Mouse (Mus musculus) left cerebral cortex, adult 2 months (tissue): ENCODE data around the gene Fam205a1. TPM values are rescaled to one million over a fixed set of nuclear protein-coding genes. Genes with fewer than 3 reads are reported as not detected.
"Not testable (repeated sequence)": the region's sequence is repeated elsewhere in the genome, so short reads cannot be mapped to it uniquely, and the experiment has no call there.

Experiments used
- DNase-seq, 2 experiments: peaks; one replicate each; pipeline ENCODE4 v3.0.0; 2021 to 2022; ENCODE audit warnings: low spot score in 2 of 2, mixed read lengths in 1 of 2; ENCODE audit errors: extremely low spot score in 1 of 2
- H3K27ac ChIP-seq: fragments of 200-600 bp; 2 replicates; pipeline ENCODE4 v1.8.1; 2022
- H3K4me3 ChIP-seq: fragments of 200-600 bp; 2 replicates; pipeline ENCODE4 v1.8.1; 2022
- CTCF ChIP-seq: fragments of 200-600 bp; IDR thresholded peaks from 2 replicates; pipeline ENCODE4 v1.8.1; 2022; ENCODE audit warnings: antibody characterized with exemption, mild to moderate bottlenecking, moderate library complexity
- intact Hi-C: fragments of 180-260 bp; cut with DNase I; formaldehyde crosslinking; loops from one replicate; pipeline ENCODE4 v1.15.1; 2025
- long read RNA-seq, 2 experiments: library from polyadenylated mRNA; stranded (forward); transcript quantifications; one replicate each; pipeline ENCODE4 v2.0.0; 2021; ENCODE audit warnings: borderline mapping rate in 2 of 2
- total RNA-seq, 2 experiments: library from RNA; stranded (reverse); gene quantifications; 2 replicates each; pipeline ENCODE4 v1.2.3; 2021

Gene Fam205a1
- total RNA-seq: under 1 TPM in 1 of 2 experiments, not detected in 1; 0.11 TPM
- long read RNA-seq, experiment 1: 0 reads
- long read RNA-seq, experiment 2: 0 reads

DNA sequence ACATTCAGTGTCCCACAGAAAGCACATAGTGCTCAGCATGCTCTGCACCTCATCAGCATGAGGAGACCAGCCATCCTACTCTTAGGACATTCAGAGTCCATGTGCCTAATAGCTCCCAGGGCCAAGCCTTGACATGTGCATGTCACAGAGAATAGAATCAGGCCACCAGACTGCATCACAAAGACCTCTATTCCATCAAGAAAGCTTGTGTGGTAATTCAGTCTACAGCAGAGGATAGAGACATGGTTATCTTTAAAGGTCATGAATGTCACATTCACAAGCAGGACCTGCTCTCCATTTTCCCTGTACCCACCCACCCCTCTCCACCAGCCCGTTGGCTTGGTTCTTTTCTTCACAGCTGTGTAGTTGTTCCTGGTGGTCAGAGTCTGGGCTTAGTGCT is at the start of gene Fam205a1:
Gene Fam205a1 (minus strand): TSS at position 101 of the 400 bp plus-strand sequence.
- intact Hi-C loops, H3K27ac ChIP-seq, H3K4me3 ChIP-seq: not testable (repeated sequence)

GRCm38 (mm10) chr4:42902730-42903129 is 49.0 kb upstream of the Fam205a1 start:
- intact Hi-C loops: loop anchor here (2.0 kb wide), 1 partner anchor 16 kb away; no protein-coding TSS in a partner anchor

More for the DNA sequence above, at the start of gene Fam205a1:
- not testable (repeated sequence) for DNase-seq

GRCm38 (mm10) chr4:42902174-42902573 is 48.5 kb upstream of the Fam205a1 start:
- H3K4me3 ChIP-seq: no peak overlapping the region
- peak; percentile 40 for TF ChIP-seq CTCF
- H3K27ac ChIP-seq: peak overlapping the region; percentile 55
- DNase-seq: no peak
- intact Hi-C loops: loop anchor here (2.0 kb wide), 1 partner anchor 15 kb away; no protein-coding TSS in a partner anchor

More at GRCm38 (mm10) chr4:42902730-42903129, 49.0 kb upstream of the Fam205a1 start:
- Histone ChIP-seq H3K27ac (peak overlapping the region; percentile 55), H3K4me3 (no peak overlapping the region)
- DNase-seq: no peak
- TF ChIP-seq CTCF: no peak

GRCm38 (mm10) chr4:42900878-42901277 is 47.2 kb upstream of the Fam205a1 start:
- H3K4me3 ChIP-seq: peak overlapping the region; percentile 19; the same call in 1 of the 2 replicates
- TF ChIP-seq CTCF: no peak; the same call in 1 of the 2 replicates
- H3K27ac ChIP-seq: peak overlapping the region; percentile 84
- peak in 1 of 2 experiments; percentile 48 for DNase-seq
- intact Hi-C loops: no loop called here

DNA sequence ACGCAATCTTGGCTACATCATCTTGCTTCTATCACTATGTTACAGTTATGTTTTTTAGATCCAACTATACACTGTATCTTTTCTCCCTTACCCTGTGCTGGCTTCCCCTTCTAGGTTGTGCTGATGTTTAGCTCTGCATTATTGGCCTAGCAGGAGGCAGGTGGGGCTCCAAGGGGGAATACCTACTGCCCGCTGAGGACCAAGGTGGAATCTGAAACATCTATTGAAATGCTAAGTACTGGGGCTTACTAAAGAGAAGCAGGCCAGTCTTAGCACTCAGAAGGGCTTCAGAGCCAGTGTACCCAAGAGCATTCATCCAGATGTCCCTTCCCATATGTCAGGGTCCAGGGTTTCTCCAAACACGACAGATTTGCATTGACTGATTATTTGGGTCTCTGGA is 45.2 kb upstream of the Fam205a1 start:
- no peak overlapping the region for H3K4me3 ChIP-seq
- intact Hi-C loops: no loop called here
- no peak for DNase-seq
- no peak for TF ChIP-seq CTCF
- H3K27ac ChIP-seq: no peak overlapping the region

DNA sequence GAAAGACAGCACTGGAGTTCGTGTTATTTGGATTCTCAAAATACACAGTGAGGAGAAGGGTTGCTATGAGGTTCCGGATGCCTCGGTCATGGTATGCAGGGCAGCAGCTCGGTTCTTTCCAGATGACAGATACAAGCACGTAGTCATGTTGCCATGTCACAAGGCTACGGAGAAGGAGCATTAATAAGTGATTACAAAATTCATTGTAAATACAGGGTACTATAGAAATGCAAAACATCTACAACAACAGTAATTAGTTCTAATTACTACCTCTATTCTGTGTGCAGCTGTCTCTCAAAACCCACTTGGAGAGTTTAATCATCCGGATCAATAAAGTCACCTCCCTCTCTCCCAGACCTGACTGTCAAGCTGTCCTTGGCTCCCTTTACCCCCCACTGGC is 41.4 kb upstream of the Fam205a1 start:
- no peak for TF ChIP-seq CTCF
- no peak for DNase-seq
- no peak overlapping the region for H3K27ac ChIP-seq
- H3K4me3 ChIP-seq: no peak overlapping the region
- intact Hi-C loops: no loop called here

GRCm38 (mm10) chr4:42891176-42891575 is 37.5 kb upstream of the Fam205a1 start:
- no peak for DNase-seq
- Histone ChIP-seq H3K4me3 (no peak overlapping the region), H3K27ac (no peak overlapping the region)
- TF ChIP-seq CTCF: no peak
- intact Hi-C loops: no loop called here

- Histone ChIP-seq H3K27ac (no peak overlapping the region), H3K4me3 (no peak overlapping the region)
- intact Hi-C loops: no loop called here
- DNase-seq: no peak
- no peak for TF ChIP-seq CTCF
Observed at GRCm38 (mm10) chr4:42888806-42889205, 35.1 kb upstream of the Fam205a1 start.

- intact Hi-C loops: loop anchor here (1.0 to 2.0 kb wide), 4 partner anchors 16 to 59 kb away; partner anchors contain the start of gene Phf24
- Histone ChIP-seq H3K27ac (peak overlapping the region; percentile 66), H3K4me3 (no peak overlapping the region)
- TF ChIP-seq CTCF: no peak
- DNase-seq: peak in 1 of 2 experiments; percentile 32
Observed at GRCm38 (mm10) chr4:42886926-42887325, 33.2 kb upstream of the Fam205a1 start.

- intact Hi-C loops: no loop called here
- no peak overlapping the region for H3K4me3 ChIP-seq
- no peak overlapping the region for H3K27ac ChIP-seq
- no peak for TF ChIP-seq CTCF
- no peak for DNase-seq
Observed at GRCm38 (mm10) chr4:42880677-42880948, 26.9 kb upstream of the Fam205a1 start.

DNA sequence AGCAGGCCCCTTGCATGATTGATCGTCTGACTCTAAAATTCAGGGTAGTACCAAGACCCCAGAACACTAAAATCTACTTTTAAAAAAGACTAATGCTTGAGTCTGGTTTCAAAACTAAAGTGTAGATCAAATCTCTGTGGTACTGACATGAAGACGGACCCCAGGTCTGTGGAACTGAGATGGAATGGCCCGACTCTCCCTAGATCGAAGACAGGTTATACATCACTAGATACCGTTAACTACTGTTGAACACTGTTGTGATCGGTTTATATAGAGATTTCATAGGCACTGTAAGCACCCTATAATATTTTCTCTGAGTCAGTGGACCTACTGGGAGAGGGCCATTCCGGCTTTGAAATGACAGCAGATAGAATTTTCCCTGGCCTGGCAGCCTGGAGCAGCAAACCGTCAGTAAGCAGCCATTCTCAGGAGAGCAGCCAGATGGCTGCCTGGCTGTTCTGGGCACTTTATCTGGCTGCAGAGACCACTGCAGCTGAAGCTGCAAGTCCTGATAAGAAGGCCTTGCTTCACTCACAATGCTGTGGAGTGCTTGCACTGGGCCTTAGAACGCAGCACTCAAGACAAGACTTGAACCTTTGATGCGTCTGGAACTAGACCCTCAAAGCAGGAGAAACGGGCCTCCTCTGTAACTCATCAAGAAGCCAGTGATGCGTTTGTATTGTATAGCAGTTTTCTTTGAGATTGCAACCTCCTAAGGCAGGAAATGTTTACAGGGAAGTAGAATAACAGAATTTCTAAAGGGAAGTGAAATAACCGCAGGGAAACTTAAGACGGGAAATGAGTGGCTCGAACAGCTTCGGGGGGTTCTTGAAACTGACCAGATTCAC is 26.4 kb upstream of the Fam205a1 start:
- DNase-seq: no peak
- no peak overlapping the region for H3K27ac ChIP-seq
- no peak overlapping the region for H3K4me3 ChIP-seq
- TF ChIP-seq CTCF: no peak; the same call in 1 of the 2 replicates
- intact Hi-C loops: no loop called here

GRCm38 (mm10) chr4:42877657-42878056 is 24.0 kb upstream of the Fam205a1 start:
- no peak overlapping the region for H3K27ac ChIP-seq
- no peak overlapping the region for H3K4me3 ChIP-seq
- no peak for TF ChIP-seq CTCF
- intact Hi-C loops: loop anchor here (1.0 kb wide), 2 partner anchors 84 to 88 kb away; no protein-coding TSS in a partner anchor
- no peak for DNase-seq
